Mouse (Mus musculus) sigmoid colon, adult 10 weeks (tissue): ENCODE measurements around the gene Olfr154. TPM values are rescaled to one million over a fixed set of nuclear protein-coding genes. Genes with fewer than 3 reads are reported as not detected.

Source experiments
- polyA plus RNA-seq: library from polyadenylated mRNA; stranded (reverse); fragments of 350-450 nt; fragmentation: Illumina TruSeq; extraction: RNeasy Lipid Tissue Mini Kit (QIAGEN cat#74804); gene quantifications from one replicate; pipeline ENCODE4 v1.2.3, GENCODE M21; 2014; ENCODE audit warnings: low read depth, low replicate concordance

Olfr154 gene
- not detected for polyA plus RNA-seq

DNA sequence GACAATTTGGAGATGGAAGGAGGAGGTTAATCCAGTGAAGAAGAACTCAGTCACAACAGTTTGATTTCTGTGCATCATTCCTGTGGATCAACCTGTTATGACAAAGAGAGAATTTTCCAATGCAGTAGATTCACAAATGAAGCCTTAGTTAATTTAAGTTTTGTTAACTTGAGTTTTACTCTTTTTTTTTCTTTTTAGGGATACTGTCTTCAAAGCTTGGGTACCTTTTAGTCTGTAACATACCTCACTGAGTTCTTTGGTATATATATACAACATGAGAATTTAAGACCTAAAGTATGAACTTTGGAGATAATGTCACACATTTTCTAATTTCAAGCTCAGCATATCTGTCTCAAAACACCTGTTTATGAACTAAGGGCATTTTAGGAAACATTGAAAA, at the start of gene Olfr154:
TSS of gene Olfr154 (minus strand) at position 101 of the 400 bp plus-strand sequence.

DNA sequence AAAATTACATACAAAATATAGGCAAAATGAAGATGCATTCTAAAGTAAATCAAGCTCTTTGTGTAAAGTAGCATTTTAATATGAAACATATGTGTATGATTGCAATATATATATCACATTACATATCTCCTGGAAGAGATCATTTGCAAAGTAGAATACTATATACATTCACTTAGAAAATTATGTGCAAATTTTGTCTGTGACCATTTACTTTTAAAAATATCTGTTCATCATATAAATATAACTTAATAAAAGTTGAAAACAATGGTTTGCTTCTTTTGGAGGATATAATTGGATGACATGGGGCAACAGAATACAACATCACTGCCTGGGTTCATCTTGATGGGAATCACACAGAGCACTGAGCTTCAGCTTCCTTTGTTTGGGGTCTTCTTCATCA, 24.9 kb upstream of the Olfr154 start, which contains the start of gene Olfr1008:
TSS of gene Olfr1008 (plus strand) at position 301 of the 400 bp plus-strand sequence.

DNA sequence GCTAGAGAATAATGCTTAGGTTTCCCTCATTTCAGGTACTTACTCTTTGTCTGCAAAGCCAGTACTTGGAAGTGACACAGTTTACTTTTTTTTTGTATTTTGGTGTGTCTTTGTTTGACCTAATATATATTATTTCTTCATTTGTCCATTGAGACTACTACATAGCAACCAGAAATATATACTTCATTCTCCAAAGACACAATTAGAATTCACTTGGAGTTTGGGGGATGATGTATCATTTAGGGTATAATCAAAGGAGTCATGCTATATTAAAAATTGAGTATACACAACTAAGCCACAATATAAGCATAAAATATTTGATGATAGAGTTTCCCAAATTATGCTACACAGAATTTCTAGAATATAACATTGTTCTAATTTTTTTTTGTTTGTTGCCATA, 14.4 kb upstream of the Olfr154 start, which contains the start of gene Olfr1006:
TSS of gene Olfr1006 (minus strand) at position 101 of the 400 bp plus-strand sequence.

DNA sequence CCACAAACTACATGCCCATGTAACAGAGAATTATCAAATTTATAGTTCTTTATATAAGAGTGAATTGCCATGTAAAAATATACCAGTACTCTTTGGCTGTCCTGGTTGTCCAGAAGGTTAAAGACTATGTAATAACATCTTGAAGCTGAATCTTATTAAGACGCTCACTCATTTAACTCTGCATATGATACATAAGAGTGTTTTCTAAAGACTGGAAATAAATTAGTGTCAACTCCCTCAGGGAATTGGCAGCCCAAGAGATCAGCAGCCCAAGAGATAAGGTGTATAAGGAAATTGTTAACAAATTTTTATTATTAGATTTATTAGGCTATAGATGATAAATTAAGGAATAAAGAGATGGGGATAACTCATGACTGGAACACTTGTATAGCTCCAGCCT, 13.7 kb downstream of the Olfr154 start, which contains the start of gene Olfr1002:
TSS of gene Olfr1002 (minus strand) at position 101 of the 400 bp plus-strand sequence.

Other genes with a start within 250 kb of the Olfr154 start
- not detected for gene Olfr993, start 249.6 kb downstream of the Olfr154 start, polyA plus RNA-seq
- not detected for gene Olfr994, start 228.0 kb downstream of the Olfr154 start, polyA plus RNA-seq
- not detected for gene Olfr995, start 220.8 kb downstream of the Olfr154 start, polyA plus RNA-seq
- gene 4833423E24Rik, start 145.4 kb downstream of the Olfr154 start, polyA plus RNA-seq = not detected
- gene Olfr996, start 85.2 kb downstream of the Olfr154 start, polyA plus RNA-seq = not detected
- not detected for gene Olfr998, start 75.5 kb downstream of the Olfr154 start, polyA plus RNA-seq
- gene Olfr1000, start 52.6 kb downstream of the Olfr154 start, polyA plus RNA-seq = not detected
- not detected for gene Olfr1002, start 13.8 kb downstream of the Olfr154 start, polyA plus RNA-seq
- not detected for gene Olfr1006, start 14.3 kb upstream of the Olfr154 start, polyA plus RNA-seq
- gene Olfr1008, start 25.0 kb upstream of the Olfr154 start, polyA plus RNA-seq = not detected
- gene Olfr1009, start 51.0 kb upstream of the Olfr154 start, polyA plus RNA-seq = not detected
- not detected for gene Olfr1012, start 98.3 kb upstream of the Olfr154 start, polyA plus RNA-seq
- gene Olfr1013, start 102.6 kb upstream of the Olfr154 start, polyA plus RNA-seq = not detected
- not detected for gene Olfr1014, start 108.3 kb upstream of the Olfr154 start, polyA plus RNA-seq
- gene Olfr1015, start 117.6 kb upstream of the Olfr154 start, polyA plus RNA-seq = not detected
- not detected for gene Olfr1016, start 138.1 kb upstream of the Olfr154 start, polyA plus RNA-seq
- not detected for gene Olfr1018, start 154.0 kb upstream of the Olfr154 start, polyA plus RNA-seq
- not detected for gene Olfr1019, start 181.0 kb upstream of the Olfr154 start, polyA plus RNA-seq
- gene Olfr1020, start 182.6 kb upstream of the Olfr154 start, polyA plus RNA-seq = not detected
- not detected for gene Olfr1022, start 204.1 kb upstream of the Olfr154 start, polyA plus RNA-seq
- not detected for gene Olfr1023, start 221.2 kb upstream of the Olfr154 start, polyA plus RNA-seq
- gene Olfr1024, start 240.6 kb upstream of the Olfr154 start, polyA plus RNA-seq = not detected